30 mouse cellular contexts compared by ENCODE assay signal in genomic region chr12:17159549-17159948, GRCm38 (mm10). TPM values are rescaled to one million over a fixed set of nuclear protein-coding genes. Genes with fewer than 3 reads are reported as not detected.
A peak's percentile ranks its signal among the peaks of the same experiment; 100 is the strongest.
DNase-seq lines count a peak whose midpoint lies in the region; ATAC-seq lines count a peak whose summit lies in the region.
"Had no signal": no experiment of that assay in that cellular context is flagged by ENCODE, and none has a peak within 500 bp of the region (broad histone marks: within the 10 kb centered on the region; RNA-seq: fewer than 3 reads in every experiment).

No protein-coding gene starts in this region.

- intact Hi-C loops in left cerebral cortex, postnatal 14 days (cut with DNase I) = no loop called here
- intact Hi-C loops in left cerebral cortex, postnatal 4 days (cut with DNase I) = no loop called here
- intact Hi-C loops in left cerebral cortex, postnatal 36 days (cut with DNase I) = loop anchor here (5.0 kb wide), 1 partner anchor 122 kb away; no protein-coding TSS in a partner anchor

- H3K4me3 ChIP-seq in forebrain, embryonic 13.5 days = no peak overlapping the region
- no peak overlapping the region for H3K4me3 ChIP-seq in forebrain, embryonic 15.5 days
- H3K4me3 ChIP-seq: embryonic facial prominence, embryonic 12.5 days; hindbrain, embryonic 10.5 days; hindbrain, embryonic 15.5 days; liver, embryonic 12.5 days; megakaryocyte, embryonic 14.5 days; midbrain, embryonic 13.5 days had no signal

- no peak overlapping the region for H3K9ac ChIP-seq in forebrain, embryonic 13.5 days
- no peak overlapping the region for H3K9ac ChIP-seq in forebrain, embryonic 15.5 days (replicated peaks)
- H3K9ac ChIP-seq: embryonic facial prominence, embryonic 12.5 days; hindbrain, embryonic 15.5 days; liver, embryonic 12.5 days; liver, postnatal 0 days; midbrain, embryonic 13.5 days had no signal

- H3K9me3 ChIP-seq in forebrain, embryonic 13.5 days (replicated peaks) = no peaks in the 10 kb centered on the region
- H3K9me3 ChIP-seq in forebrain, embryonic 15.5 days = no peaks in the 10 kb centered on the region
- H3K9me3 ChIP-seq: embryonic facial prominence, embryonic 12.5 days; hindbrain, embryonic 10.5 days; hindbrain, embryonic 15.5 days; liver, embryonic 12.5 days; midbrain, embryonic 13.5 days had no signal

- peak; percentile 34 for DNase-seq in layer of hippocampus, adult 11-12 months (ENCODE audit: low spot score)
- no peak for DNase-seq in layer of hippocampus, postnatal 10 days (ENCODE audit: low spot score in 2 of 2)
- DNase-seq in left cerebral cortex, postnatal 14 days (ENCODE audit: low spot score in 2 of 2) = peak; percentile 51 to 78
- DNase-seq in left cerebral cortex, postnatal 4 days = no peak
- DNase-seq in left cerebral cortex, postnatal 36 days (ENCODE audit: low spot score in 2 of 2) = peak; percentile 46 to 67
- DNase-seq in kidney, postnatal 14 days = no peak
- DNase-seq: adrenal gland, adult 2 months; adrenal gland, postnatal 36 days; cerebellum, adult 2 months; cerebellum, postnatal 14 days; embryo, embryonic 11 days; gastrocnemius, postnatal 14 days; heart, postnatal 14 days; kidney, adult 11 months; kidney, postnatal 25 days; liver, postnatal 0 days; lung, postnatal 4 days had no signal

- no peaks in the 10 kb centered on the region for H3K4me1 ChIP-seq in forebrain, embryonic 13.5 days
- no peaks in the 10 kb centered on the region for H3K4me1 ChIP-seq in forebrain, embryonic 15.5 days
- H3K4me1 ChIP-seq: embryonic facial prominence, embryonic 12.5 days; hindbrain, embryonic 10.5 days; hindbrain, embryonic 15.5 days; liver, embryonic 12.5 days; megakaryocyte, embryonic 14.5 days; midbrain, embryonic 13.5 days had no signal

- no peaks in the 10 kb centered on the region for H3K27me3 ChIP-seq in forebrain, embryonic 13.5 days
- no peaks in the 10 kb centered on the region for H3K27me3 ChIP-seq in forebrain, embryonic 15.5 days
- H3K27me3 ChIP-seq: embryonic facial prominence, embryonic 12.5 days; hindbrain, embryonic 15.5 days; liver, embryonic 12.5 days; megakaryocyte, embryonic 14.5 days; midbrain, embryonic 13.5 days had no signal

- no peaks in the 10 kb centered on the region for H3K36me3 ChIP-seq in forebrain, embryonic 13.5 days (ENCODE audit: poor library complexity, severe bottlenecking)
- no peaks in the 10 kb centered on the region for H3K36me3 ChIP-seq in forebrain, embryonic 15.5 days
- H3K36me3 ChIP-seq: embryonic facial prominence, embryonic 12.5 days; hindbrain, embryonic 10.5 days; hindbrain, embryonic 15.5 days; liver, embryonic 12.5 days; midbrain, embryonic 13.5 days had no signal

- no peak overlapping the region for H3K4me2 ChIP-seq in forebrain, embryonic 13.5 days
- H3K4me2 ChIP-seq in forebrain, embryonic 15.5 days (replicated peaks) = no peak overlapping the region
- H3K4me2 ChIP-seq: embryonic facial prominence, embryonic 12.5 days; hindbrain, embryonic 15.5 days; liver, embryonic 12.5 days; midbrain, embryonic 13.5 days had no signal

- H3K27ac ChIP-seq in forebrain, embryonic 13.5 days = no peak overlapping the region
- H3K27ac ChIP-seq in forebrain, embryonic 15.5 days (replicated peaks) = no peak overlapping the region
- H3K27ac ChIP-seq: embryonic facial prominence, embryonic 12.5 days; hindbrain, embryonic 10.5 days; hindbrain, embryonic 15.5 days; liver, embryonic 12.5 days; midbrain, embryonic 13.5 days had no signal

- peak; percentile 27; the same call in 1 of the 2 replicates for ATAC-seq in forebrain, embryonic 13.5 days
- no peak for ATAC-seq in forebrain, embryonic 15.5 days (replicated peaks)
- ATAC-seq: activated CD4-positive, CD25-positive, alpha-beta regulatory T cell, adult 4 months; inflammation-experienced regulatory T-cells, adult 6 months; liver, embryonic 12.5 days; liver, postnatal 0 days; midbrain, embryonic 13.5 days had no signal

- WGBS in forebrain, embryonic 13.5 days = 82% methylated on average over 7 of the region's 7 CpGs
- WGBS in forebrain, embryonic 15.5 days = 76% methylated on average over 7 of the region's 7 CpGs

RNA-seq across cellular contexts. Expression of gene Kcnf1, which starts 17.1 kb away (rescaled TPM):
- polyA plus RNA-seq in forebrain, embryonic 13.5 days (2015; fragmentation: Nextera tagmentation; extraction: Ambion mirVana) = 2.6 and 2.8 TPM in 2 replicates
- 4.0 and 4.1 TPM in 2 replicates for polyA plus RNA-seq in forebrain, embryonic 15.5 days (2015; fragmentation: Nextera tagmentation; extraction: Ambion mirVana)
- 10 to 100 TPM; 26.8 to 29.6 TPM for total RNA-seq in layer of hippocampus, postnatal 10 days (2021)
- total RNA-seq in left cerebral cortex, postnatal 14 days (2021) = 100 to 1,000 TPM; 112 to 119 TPM
- total RNA-seq in left cerebral cortex, postnatal 4 days (2021) = 10 to 100 TPM; 35.1 to 36.1 TPM
- 100 to 1,000 TPM; 102 to 115 TPM for total RNA-seq in left cerebral cortex, postnatal 36 days (2021)
- total RNA-seq: CH12.LX; granulocyte monocyte progenitor cell, adult 5-6 weeks; monocyte, adult 5-6 weeks had no signal

Comparison
In these comparisons a context has a peak if more than half of its experiments do, and no peak if none do; other contexts are left out.
1. DNase-seq: peak in layer of hippocampus, adult 11-12 months (single experiment), left cerebral cortex, postnatal 14 days (2 of 2) and left cerebral cortex, postnatal 36 days (2 of 2); none in layer of hippocampus, postnatal 10 days (0 of 2), left cerebral cortex, postnatal 4 days (single experiment) and kidney, postnatal 14 days (single experiment).